Mouse (Mus musculus): ENCODE results near the gene Tubg2.

GRCm38 (mm10) chr11:101179306-101179705, 23.6 kb downstream of the Tubg2 start:
- no peak for TF ChIP-seq POLR2A (IDR thresholded peaks at IDR 0.05; ENCODE audit: low read depth, low read length)
- no peak for TF ChIP-seq CTCF (IDR thresholded peaks at IDR 0.05; ENCODE audit: extremely low read depth, insufficient read length, insufficient replicate concordance, low read depth, low read length)
